Mouse (Mus musculus): ENCODE results near the gene Gm20696. TPM values are rescaled to one million over a fixed set of nuclear protein-coding genes. Genes with fewer than 3 reads are reported as not detected.

Gm20696 gene
- polyA plus RNA-seq, 1 experiment from 2014 or later: 1.7 TPM

- WGBS: 79% methylated on average over 8 of the region's 8 CpGs
- Histone ChIP-seq H3K27ac (replicated peaks) (no peak overlapping the region), H3K4me3 (no peak overlapping the region), H3K9me3 (no peaks in the 10 kb centered on the region), H3K36me3 (no peaks in the 10 kb centered on the region; the same call in 1 of the 2 replicates), H3K27me3 (replicated peaks) (no peaks in the 10 kb centered on the region), H3K4me1 (peaks cover 55% of the 10 kb centered on the region), H3K9ac (no peak overlapping the region), H3K4me2 (no peak overlapping the region)
- ATAC-seq (ENCODE audit: extremely low read depth, insufficient number of reproducible peaks, low FRiP score, low TSS enrichment): no peak
Measured at GRCm38 (mm10) chr6:99489900-99490648, 176.5 kb downstream of the Gm20696 start.

- Histone ChIP-seq H3K4me2 (no peak overlapping the region), H3K4me1 (peaks cover 62% of the 10 kb centered on the region), H3K27me3 (replicated peaks) (no peaks in the 10 kb centered on the region), H3K9me3 (no peaks in the 10 kb centered on the region), H3K36me3 (no peaks in the 10 kb centered on the region; the same call in 1 of the 2 replicates), H3K27ac (replicated peaks) (no peak overlapping the region), H3K9ac (no peak overlapping the region), H3K4me3 (no peak overlapping the region)
- no peak for ATAC-seq (ENCODE audit: extremely low read depth, insufficient number of reproducible peaks, low FRiP score, low TSS enrichment)
- WGBS: 77% methylated on average over 10 of the region's 10 CpGs
Measured at GRCm38 (mm10) chr6:99489423-99489822, 177.2 kb downstream of the Gm20696 start.

GRCm38 (mm10) chr6:99485884-99486640 lies 180.5 kb downstream of the Gm20696 start:
- H3K4me2 ChIP-seq: peak overlapping the region; percentile 67
- H3K27ac ChIP-seq (replicated peaks): peak overlapping the region; percentile 99
- H3K27me3 ChIP-seq (replicated peaks): no peaks in the 10 kb centered on the region
- no peaks in the 10 kb centered on the region for H3K9me3 ChIP-seq
- peaks cover 4% of the 10 kb centered on the region; the same call in 1 of the 2 replicates for H3K36me3 ChIP-seq
- ATAC-seq (ENCODE audit: extremely low read depth, insufficient number of reproducible peaks, low FRiP score, low TSS enrichment): no peak
- 64% methylated on average over 12 of the region's 12 CpGs for WGBS
- H3K4me3 ChIP-seq: no peak overlapping the region
- H3K4me1 ChIP-seq: peaks cover 65% of the 10 kb centered on the region
- peak overlapping the region; percentile 78 for H3K9ac ChIP-seq

- H3K9me3 ChIP-seq: no peaks in the 10 kb centered on the region
- peaks cover 58% of the 10 kb centered on the region for H3K4me1 ChIP-seq
- H3K27ac ChIP-seq (replicated peaks): peak overlapping the region; percentile 99
- H3K4me2 ChIP-seq: peak overlapping the region; percentile 67
- H3K36me3 ChIP-seq: peaks cover 6% of the 10 kb centered on the region; the same call in 1 of the 2 replicates
- whole genome bisulfite sequencing: 27% methylated on average over 20 of the region's 20 CpGs
- ATAC-seq (ENCODE audit: extremely low read depth, insufficient number of reproducible peaks, low FRiP score, low TSS enrichment): peak; percentile 79; the same call in 1 of the 2 replicates
- peak overlapping the region; percentile 78 for H3K9ac ChIP-seq
- peak overlapping the region; percentile 38 for H3K4me3 ChIP-seq
- no peaks in the 10 kb centered on the region for H3K27me3 ChIP-seq (replicated peaks)
Measured at GRCm38 (mm10) chr6:99485217-99485883, 181.2 kb downstream of the Gm20696 start.

GRCm38 (mm10) chr6:99484884-99485216 lies 181.7 kb downstream of the Gm20696 start:
- peak overlapping the region; percentile 67 for H3K4me2 ChIP-seq
- H3K36me3 ChIP-seq: peaks cover 8% of the 10 kb centered on the region; the same call in 1 of the 2 replicates
- H3K4me3 ChIP-seq: peak overlapping the region; percentile 38
- H3K9me3 ChIP-seq: no peaks in the 10 kb centered on the region
- peak overlapping the region; percentile 99 for H3K27ac ChIP-seq (replicated peaks)
- no peaks in the 10 kb centered on the region for H3K27me3 ChIP-seq (replicated peaks)
- no peak for ATAC-seq (ENCODE audit: extremely low read depth, insufficient number of reproducible peaks, low FRiP score, low TSS enrichment)
- 23% methylated on average over 8 of the region's 8 CpGs for WGBS
- peak overlapping the region; percentile 78 for H3K9ac ChIP-seq
- H3K4me1 ChIP-seq: peaks cover 53% of the 10 kb centered on the region

- Histone ChIP-seq H3K36me3 (peaks cover 8% of the 10 kb centered on the region; the same call in 1 of the 2 replicates), H3K4me3 (no peak overlapping the region), H3K27ac (replicated peaks) (peak overlapping the region; percentile 99), H3K9me3 (no peaks in the 10 kb centered on the region), H3K27me3 (replicated peaks) (no peaks in the 10 kb centered on the region), H3K4me1 (peaks cover 47% of the 10 kb centered on the region), H3K9ac (peak overlapping the region; percentile 78), H3K4me2 (peak overlapping the region; percentile 67)
- ATAC-seq (ENCODE audit: extremely low read depth, insufficient number of reproducible peaks, low FRiP score, low TSS enrichment): no peak
- 75% methylated on average over 7 of the region's 7 CpGs for WGBS
Measured at GRCm38 (mm10) chr6:99484197-99484725, 182.3 kb downstream of the Gm20696 start.

- no peak for ATAC-seq (ENCODE audit: extremely low read depth, insufficient number of reproducible peaks, low FRiP score, low TSS enrichment)
- H3K9me3 ChIP-seq: no peaks in the 10 kb centered on the region
- H3K27me3 ChIP-seq (replicated peaks): no peaks in the 10 kb centered on the region
- H3K9ac ChIP-seq: no peak overlapping the region
- H3K27ac ChIP-seq (replicated peaks): peak overlapping the region; percentile 41
- no peak overlapping the region for H3K4me2 ChIP-seq
- H3K4me1 ChIP-seq: peaks cover 46% of the 10 kb centered on the region
- H3K4me3 ChIP-seq: no peak overlapping the region
- 60% methylated on average over 10 of the region's 10 CpGs for WGBS
- peaks cover 8% of the 10 kb centered on the region; the same call in 1 of the 2 replicates for H3K36me3 ChIP-seq
Measured at GRCm38 (mm10) chr6:99483556-99483955, 183.0 kb downstream of the Gm20696 start.

- peaks cover 40% of the 10 kb centered on the region for H3K4me1 ChIP-seq
- no peak for ATAC-seq (ENCODE audit: extremely low read depth, insufficient number of reproducible peaks, low FRiP score, low TSS enrichment)
- no peak overlapping the region for H3K4me2 ChIP-seq
- no peaks in the 10 kb centered on the region for H3K9me3 ChIP-seq
- WGBS: 69% methylated on average over 7 of the region's 7 CpGs
- no peaks in the 10 kb centered on the region for H3K27me3 ChIP-seq (replicated peaks)
- H3K4me3 ChIP-seq: no peak overlapping the region
- no peak overlapping the region for H3K9ac ChIP-seq
- H3K36me3 ChIP-seq: 0 out of 2 replicates have a peak, but pooled peaks cover 8% of the 10 kb centered on the region
- no peak overlapping the region for H3K27ac ChIP-seq (replicated peaks)
Measured at GRCm38 (mm10) chr6:99481568-99481967, 185.0 kb downstream of the Gm20696 start.

GRCm38 (mm10) chr6:99478873-99479650 lies 187.5 kb downstream of the Gm20696 start:
- no peak overlapping the region for H3K4me3 ChIP-seq
- H3K4me1 ChIP-seq: peaks cover 22% of the 10 kb centered on the region
- H3K27ac ChIP-seq (replicated peaks): no peak overlapping the region
- 0 out of 2 replicates have a peak, but pooled peaks cover 8% of the 10 kb centered on the region for H3K36me3 ChIP-seq
- H3K27me3 ChIP-seq (replicated peaks): no peaks in the 10 kb centered on the region
- H3K9ac ChIP-seq: no peak overlapping the region
- 81% methylated on average over 13 of the region's 13 CpGs for WGBS
- H3K4me2 ChIP-seq: no peak overlapping the region
- no peak for ATAC-seq (ENCODE audit: extremely low read depth, insufficient number of reproducible peaks, low FRiP score, low TSS enrichment)
- no peaks in the 10 kb centered on the region for H3K9me3 ChIP-seq

GRCm38 (mm10) chr6:99475040-99475439 lies 191.6 kb downstream of the Gm20696 start:
- H3K4me2 ChIP-seq: no peak overlapping the region
- H3K27me3 ChIP-seq (replicated peaks): no peaks in the 10 kb centered on the region
- ATAC-seq (ENCODE audit: extremely low read depth, insufficient number of reproducible peaks, low FRiP score, low TSS enrichment): no peak
- no peak overlapping the region for H3K27ac ChIP-seq (replicated peaks)
- H3K9me3 ChIP-seq: no peaks in the 10 kb centered on the region
- H3K4me1 ChIP-seq: peaks cover 17% of the 10 kb centered on the region
- no peak overlapping the region for H3K4me3 ChIP-seq
- WGBS: 80% methylated on average over 9 of the region's 9 CpGs
- H3K9ac ChIP-seq: no peak overlapping the region
- H3K36me3 ChIP-seq: no peaks in the 10 kb centered on the region

Measured in heart, embryonic 13.5 days (tissue).